Mouse (Mus musculus) heart, embryonic 13.5 days (tissue): Measurements from ENCODE around the gene Psmb3. TPM values are rescaled to one million over a fixed set of nuclear protein-coding genes. Genes with fewer than 3 reads are reported as not detected.

Experiments
- microRNA-seq: library from miRNA; unstranded; fragments of <30 nt; microRNA quantifications from one replicate; pipeline ENCODE4, GENCODE M21; 2016
- polyA plus RNA-seq: library from polyadenylated mRNA; unstranded; fragments of >200 nt; fragmentation: Nextera tagmentation; extraction: Ambion mirVana; gene quantifications from 2 replicates; pipeline ENCODE4 v1.2.1, GENCODE M21; 2015

Gene Psmb3
- polyA plus RNA-seq, 1 experiment from 2014 or later, result 371 TPM

Small RNA genes lying within 50 kb of the gene (microRNA-seq; reads per million reads assigned to microRNA genes)
- gene Gm24158, result not detected
- not detected for gene Mir6927
- gene Mir8102, result not detected

Other genes starting within 250 kb of the Psmb3 start
- 0.84 and 1.5 TPM in 2 replicates for gene 4933428G20Rik, start 203.1 kb upstream of the Psmb3 start, polyA plus RNA-seq
- 0.03 and 0.08 TPM in 2 replicates for gene Srcin1, start 127.2 kb upstream of the Psmb3 start, polyA plus RNA-seq
- gene Epop, start 73.7 kb upstream of the Psmb3 start, polyA plus RNA-seq, result 1.1 and 1.4 TPM in 2 replicates
- gene Mllt6, start 40.0 kb upstream of the Psmb3 start, polyA plus RNA-seq, result 1.7 and 1.9 TPM in 2 replicates
- gene Cisd3, start 17.6 kb upstream of the Psmb3 start, polyA plus RNA-seq, result 44.1 and 53.7 TPM in 2 replicates
- 10.5 and 11.0 TPM in 2 replicates for gene Pcgf2, start 2.9 kb upstream of the Psmb3 start, polyA plus RNA-seq
- 0.90 and 1.0 TPM in 2 replicates for gene Pip4k2b, start 41.3 kb downstream of the Psmb3 start, polyA plus RNA-seq
- gene Cwc25, start 63.2 kb downstream of the Psmb3 start, polyA plus RNA-seq, result 10.2 and 10.5 TPM in 2 replicates
- gene 1700001P01Rik, start 72.5 kb downstream of the Psmb3 start, polyA plus RNA-seq, result not detected in 2 replicates
- 376 and 393 TPM in 2 replicates for gene Rpl23, start 79.0 kb downstream of the Psmb3 start, polyA plus RNA-seq
- gene Lasp1, start 95.6 kb downstream of the Psmb3 start, polyA plus RNA-seq, result 45.1 and 46.0 TPM in 2 replicates
- 5.1 and 5.5 TPM in 2 replicates for gene B230217C12Rik, start 137.4 kb downstream of the Psmb3 start, polyA plus RNA-seq
- gene Fbxo47, start 180.8 kb downstream of the Psmb3 start, polyA plus RNA-seq, result 0.70 and 1.1 TPM in 2 replicates